Mouse (Mus musculus): ENCODE data around the gene Efnb2. TPM values are rescaled to one million over a fixed set of nuclear protein-coding genes. Genes with fewer than 3 reads are reported as not detected.

Efnb2 gene
- 1.4 and 1.7 TPM in 2 replicates for total RNA-seq (2017)

DNA sequence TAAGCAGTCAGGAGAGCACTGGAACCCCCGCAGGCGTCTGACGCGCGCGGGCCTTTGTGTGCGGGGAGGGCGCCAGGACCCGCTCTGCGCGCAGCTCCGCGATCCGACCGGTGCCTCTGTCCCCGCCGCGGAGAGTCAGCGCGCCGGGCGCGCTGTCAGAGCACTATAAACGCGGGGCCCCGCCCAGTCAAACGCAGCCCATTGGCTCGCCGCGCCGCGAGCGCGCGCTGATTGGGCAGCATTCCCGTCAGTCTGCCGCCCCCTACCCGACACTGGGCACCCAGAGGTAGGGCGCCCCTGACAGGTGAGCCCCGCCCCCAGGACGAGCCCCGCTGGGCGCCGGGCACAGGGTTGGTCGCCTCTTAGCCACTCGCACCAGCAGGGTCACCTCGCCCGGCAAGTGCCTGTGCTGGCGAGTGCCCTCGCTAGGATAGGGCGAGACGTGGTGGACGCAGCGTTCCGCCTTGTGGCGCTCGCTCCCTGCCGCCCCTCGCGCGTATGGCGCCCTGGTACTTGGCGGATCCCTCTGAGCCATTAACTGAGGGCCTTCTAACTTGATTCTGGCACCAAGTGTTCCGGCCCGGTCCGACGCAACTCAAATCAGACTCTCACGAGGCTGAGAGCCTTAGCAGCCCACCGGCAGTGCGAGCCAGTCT, at the start of gene Efnb2:
Gene Efnb2 (minus strand): TSS at position 140 of the 656 bp plus-strand sequence.
- ATAC-seq (ENCODE audit: extremely low read depth, insufficient number of reproducible peaks, low FRiP score, poor library complexity, severe bottlenecking), result peak; percentile 60

DNA sequence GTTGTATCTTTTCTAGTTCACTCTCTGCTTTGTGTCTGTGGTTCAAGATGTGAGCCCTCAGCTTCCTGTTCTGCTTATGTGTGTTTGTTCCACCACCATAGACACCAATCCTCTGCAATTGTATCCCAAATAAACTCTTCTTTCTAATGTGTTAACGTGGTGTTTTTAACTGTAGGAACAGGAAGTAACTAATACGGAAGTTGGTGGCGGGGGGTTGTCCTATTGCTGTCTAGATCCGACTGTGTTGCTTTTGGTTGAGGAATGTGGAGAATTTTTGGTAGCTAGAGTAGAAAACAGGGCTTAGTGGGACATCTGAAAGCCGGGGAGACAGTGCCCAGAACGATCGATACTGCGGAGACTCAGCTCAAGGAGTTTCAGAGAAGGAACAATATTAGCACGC, 43.8 kb upstream of the Efnb2 start:
- ATAC-seq (ENCODE audit: extremely low read depth, insufficient number of reproducible peaks, low FRiP score, poor library complexity, severe bottlenecking), result no peak

DNA sequence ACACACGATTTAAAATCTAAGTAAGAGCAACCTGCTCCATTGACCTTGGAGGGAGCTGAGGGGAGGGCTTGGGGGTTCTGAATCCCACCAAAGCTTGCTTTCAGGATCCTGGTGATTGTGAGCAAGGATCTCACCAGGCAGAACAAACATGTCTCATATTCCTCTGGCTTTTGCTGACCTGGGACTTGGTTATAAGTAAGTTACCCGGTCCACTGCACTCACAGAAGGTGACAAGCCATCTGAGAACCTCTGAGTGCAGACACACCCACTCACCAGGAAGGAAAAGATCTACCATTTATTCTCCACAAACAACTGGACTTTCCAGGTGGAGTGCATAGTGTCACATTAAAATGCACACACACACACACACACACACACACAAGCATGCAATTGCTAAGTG, 42.6 kb upstream of the Efnb2 start:
- no peak for ATAC-seq (ENCODE audit: extremely low read depth, insufficient number of reproducible peaks, low FRiP score, poor library complexity, severe bottlenecking)

DNA sequence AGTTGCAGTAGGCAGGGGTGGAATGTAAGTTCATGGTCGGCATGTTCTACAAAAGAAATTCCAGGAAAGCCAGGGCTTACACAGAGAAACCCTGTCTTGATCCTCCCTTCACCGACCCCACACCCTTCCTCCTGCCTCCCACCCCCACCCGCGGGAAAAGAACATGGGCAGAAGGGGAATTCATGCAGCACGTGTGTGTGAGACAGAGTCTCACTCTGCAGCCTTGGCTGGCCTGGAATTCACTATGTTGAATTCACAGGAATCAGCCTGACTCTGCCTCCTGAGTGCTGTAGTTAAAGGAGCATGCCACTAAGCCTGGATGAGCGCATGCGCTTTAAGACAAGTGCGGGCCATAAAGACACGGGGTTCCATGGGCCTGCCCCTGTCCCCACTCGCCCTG, 39.8 kb upstream of the Efnb2 start:
- no peak for ATAC-seq (ENCODE audit: extremely low read depth, insufficient number of reproducible peaks, low FRiP score, poor library complexity, severe bottlenecking)

DNA sequence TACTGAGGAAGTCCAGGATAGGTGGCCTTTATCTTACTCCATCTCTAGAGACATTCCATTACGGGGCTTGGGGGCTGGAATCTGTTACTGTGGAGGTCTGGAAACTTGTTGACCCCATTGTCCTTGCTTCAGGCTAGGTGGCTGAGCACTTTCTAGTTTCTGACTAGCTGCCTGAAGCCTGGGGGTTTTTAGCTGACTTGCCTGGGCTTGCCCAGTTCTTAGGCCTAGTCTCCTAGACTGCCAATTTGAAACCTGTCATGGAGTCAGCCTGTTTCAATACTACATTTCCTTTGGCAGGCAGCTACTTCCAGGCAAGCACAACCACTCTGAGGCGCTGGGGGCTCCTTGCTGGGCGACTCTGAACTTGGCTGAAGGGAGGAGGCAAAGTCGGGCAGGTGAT, 39.2 kb upstream of the Efnb2 start:
- no peak for ATAC-seq (ENCODE audit: extremely low read depth, insufficient number of reproducible peaks, low FRiP score, poor library complexity, severe bottlenecking)

DNA sequence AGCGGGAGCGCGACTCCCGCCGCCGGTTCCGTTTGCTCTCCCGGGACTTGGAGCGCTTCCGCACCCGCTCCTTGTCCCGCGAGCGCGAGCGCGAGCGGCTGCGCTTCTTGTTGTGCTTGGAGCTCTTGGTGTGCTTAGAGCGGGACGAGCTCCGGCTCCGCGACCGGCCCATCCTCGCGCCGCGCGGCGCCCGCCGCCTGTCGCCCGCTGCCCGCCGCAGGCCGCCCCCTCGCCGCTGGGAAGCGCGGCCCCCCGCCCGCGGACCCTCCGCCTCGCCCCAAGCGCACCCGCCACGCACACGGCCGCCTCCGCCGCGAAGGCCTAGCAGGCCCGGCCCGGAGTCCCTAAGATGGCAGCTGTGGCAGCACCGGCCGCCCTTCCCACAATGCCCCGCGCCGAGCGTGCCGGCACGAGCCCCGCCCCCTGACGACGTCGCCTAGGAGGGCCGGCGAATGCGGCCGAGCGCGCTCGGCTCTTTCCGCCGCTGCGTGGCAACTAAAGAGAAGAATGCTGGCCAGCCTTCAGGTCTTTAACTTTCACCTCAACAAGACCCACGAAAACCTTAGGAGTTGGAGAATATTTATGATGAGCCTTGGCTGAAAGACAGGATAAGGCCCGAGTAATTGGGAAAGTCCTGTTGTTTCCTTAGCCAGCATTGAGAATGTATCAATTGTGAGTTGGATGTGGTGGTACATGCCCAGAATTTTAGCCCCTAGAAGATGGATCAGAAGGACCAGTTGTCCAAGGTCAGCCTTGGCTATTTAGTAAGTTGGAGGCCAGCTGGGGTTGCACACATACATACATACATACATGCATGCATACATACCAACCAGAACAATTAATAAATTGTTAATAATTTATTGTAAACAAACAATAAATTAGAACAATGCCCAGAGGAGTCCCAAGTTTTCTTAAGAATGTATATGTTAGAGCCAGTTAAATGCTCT, 29.4 kb upstream of the Efnb2 start, which contains the start of gene Arglu1:
Gene Arglu1 (minus strand): TSS at position 376 of the 947 bp plus-strand sequence.
- ATAC-seq (ENCODE audit: extremely low read depth, insufficient number of reproducible peaks, low FRiP score, poor library complexity, severe bottlenecking), result peak; percentile 86

DNA sequence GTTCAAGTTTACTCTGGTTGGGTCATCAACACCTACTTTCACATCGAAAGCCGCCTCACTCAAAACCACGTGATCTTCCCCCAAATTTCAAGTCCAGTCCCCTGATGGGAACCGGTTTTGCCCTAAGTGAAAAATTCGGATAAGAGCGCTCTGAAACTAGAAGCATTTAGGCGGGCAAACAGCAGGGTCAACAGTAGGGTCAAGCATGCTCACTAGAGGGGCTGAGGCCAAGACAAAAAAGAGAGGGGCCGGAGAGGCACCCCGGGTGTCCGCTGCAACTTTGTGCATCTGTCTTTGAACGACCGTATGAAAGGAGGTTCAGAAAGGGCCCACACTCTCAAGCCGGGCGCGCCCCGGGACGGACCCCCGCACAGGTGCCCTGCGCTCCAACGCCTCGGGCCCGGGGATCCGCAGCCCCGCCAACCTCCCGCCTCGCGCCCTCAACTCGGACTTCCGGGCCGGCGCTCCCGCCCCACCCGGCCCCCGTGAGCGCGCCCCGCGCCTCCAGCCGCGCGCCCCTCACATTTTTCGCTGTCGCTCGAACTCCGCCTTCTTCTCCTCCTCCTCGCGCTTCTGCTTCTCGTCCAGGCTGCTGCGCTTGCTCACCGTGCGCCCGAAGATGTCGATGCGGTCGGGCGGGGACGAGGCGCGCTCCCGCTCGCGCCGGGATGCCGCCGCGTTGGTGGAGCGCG, 28.6 kb upstream of the Efnb2 start:
- peak; percentile 55 for ATAC-seq (ENCODE audit: extremely low read depth, insufficient number of reproducible peaks, low FRiP score, poor library complexity, severe bottlenecking)

DNA sequence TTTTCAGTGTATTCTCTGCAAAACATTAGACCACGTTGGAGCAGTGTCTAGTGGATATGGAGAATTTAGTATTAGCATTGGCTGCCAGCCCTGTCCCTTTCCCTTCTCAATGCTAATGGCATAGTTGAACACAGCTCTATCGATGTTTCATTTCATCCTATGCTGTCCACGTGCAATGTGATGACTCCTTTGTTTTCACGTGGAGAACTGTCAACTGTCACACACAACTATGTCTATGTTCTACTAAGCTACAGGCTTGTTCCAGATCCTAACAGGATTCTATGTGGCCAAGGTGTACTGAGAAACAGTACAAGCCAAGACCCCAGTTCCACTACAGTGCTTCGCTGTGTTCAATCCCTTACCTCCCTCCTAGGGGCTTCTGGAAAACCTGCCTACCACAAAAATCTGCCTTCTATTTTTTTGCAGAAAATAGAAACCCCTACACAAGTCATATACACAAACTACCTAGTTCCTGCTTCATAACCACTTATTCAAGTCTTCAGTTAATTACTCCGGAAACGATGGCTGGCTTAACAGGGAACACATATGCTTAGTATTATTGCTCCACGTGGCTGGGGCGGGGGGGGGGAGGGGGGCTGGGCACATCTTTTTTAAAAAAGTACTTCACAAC, 27.9 kb upstream of the Efnb2 start:
- no peak for ATAC-seq (ENCODE audit: extremely low read depth, insufficient number of reproducible peaks, low FRiP score, poor library complexity, severe bottlenecking)

DNA sequence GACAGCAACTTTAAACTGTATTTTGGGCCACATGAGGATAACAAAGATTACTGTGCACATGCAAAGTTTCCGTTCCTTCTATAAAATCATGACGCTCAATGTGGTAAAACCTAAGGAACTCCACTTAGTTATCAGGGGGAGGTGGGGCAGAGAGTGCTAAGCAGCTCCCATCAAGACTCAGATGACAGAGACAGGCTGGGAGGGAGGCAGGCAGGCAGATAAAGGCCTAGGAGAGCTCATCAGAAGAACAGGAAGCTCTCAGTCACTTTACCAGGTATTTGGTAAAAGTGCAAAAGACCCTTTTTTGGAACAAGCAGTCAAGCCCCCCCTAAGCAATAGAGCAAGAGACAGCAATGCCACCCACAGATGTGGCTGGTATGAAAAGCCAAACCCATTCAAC, 24.5 kb upstream of the Efnb2 start:
- no peak for ATAC-seq (ENCODE audit: extremely low read depth, insufficient number of reproducible peaks, low FRiP score, poor library complexity, severe bottlenecking)

DNA sequence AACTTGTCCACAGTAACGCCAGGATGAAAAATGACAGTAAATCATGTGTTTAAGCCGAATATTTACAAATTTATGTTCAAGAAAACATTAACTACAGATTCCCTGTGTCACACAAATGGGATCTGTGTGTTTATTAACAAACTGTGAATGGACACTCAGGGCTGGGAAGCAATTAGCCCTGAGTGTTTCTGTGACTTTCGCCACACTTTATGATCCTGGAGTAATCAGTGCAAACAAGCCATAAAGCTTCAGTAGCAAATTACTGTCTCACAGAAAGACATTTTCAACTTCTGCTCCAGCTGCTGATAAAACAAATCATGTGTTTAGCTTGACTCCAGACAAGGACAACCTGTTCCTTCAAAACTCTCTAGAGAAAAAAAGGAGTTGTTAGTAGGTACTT, 21.7 kb upstream of the Efnb2 start:
- ATAC-seq (ENCODE audit: extremely low read depth, insufficient number of reproducible peaks, low FRiP score, poor library complexity, severe bottlenecking), result no peak

DNA sequence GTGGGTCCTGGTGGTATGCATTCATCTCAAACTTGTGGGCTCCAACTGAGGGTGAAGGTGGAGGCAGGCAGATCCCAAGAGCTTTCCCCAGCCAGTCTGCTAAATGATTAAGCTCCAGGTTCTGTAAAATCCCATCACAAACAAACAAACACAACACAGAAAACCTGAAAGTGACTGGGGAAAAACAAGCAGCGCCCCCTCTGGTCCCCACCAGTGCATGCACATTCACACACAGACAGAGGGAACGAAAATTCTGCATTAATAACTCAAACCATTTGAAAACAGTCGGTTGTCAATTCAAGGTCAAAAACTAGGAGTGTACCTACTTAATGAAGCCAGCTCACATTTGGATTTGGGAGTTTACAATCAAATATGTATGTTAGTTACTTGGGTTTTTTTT, 17.2 kb upstream of the Efnb2 start:
- ATAC-seq (ENCODE audit: extremely low read depth, insufficient number of reproducible peaks, low FRiP score, poor library complexity, severe bottlenecking), result no peak

DNA sequence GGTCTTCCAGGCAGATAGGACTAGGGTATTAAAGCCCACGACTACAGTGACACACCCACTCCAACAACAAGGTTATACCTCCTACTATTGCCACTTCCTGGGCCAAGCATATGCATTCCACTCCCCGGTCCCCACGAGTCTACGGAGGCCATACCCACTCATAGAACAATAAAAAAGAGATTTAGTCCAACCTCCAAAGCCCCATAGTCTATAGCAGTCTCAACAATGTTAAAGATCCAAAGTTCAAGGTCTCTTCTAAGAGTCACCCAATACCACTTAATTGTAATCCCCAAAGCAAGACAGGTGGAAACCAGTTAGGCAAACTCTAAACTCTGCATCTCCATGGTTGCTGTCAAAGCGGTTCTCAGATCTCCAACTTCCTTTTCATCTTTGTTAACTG, 13.8 kb upstream of the Efnb2 start:
- ATAC-seq (ENCODE audit: extremely low read depth, insufficient number of reproducible peaks, low FRiP score, poor library complexity, severe bottlenecking), result no peak

DNA sequence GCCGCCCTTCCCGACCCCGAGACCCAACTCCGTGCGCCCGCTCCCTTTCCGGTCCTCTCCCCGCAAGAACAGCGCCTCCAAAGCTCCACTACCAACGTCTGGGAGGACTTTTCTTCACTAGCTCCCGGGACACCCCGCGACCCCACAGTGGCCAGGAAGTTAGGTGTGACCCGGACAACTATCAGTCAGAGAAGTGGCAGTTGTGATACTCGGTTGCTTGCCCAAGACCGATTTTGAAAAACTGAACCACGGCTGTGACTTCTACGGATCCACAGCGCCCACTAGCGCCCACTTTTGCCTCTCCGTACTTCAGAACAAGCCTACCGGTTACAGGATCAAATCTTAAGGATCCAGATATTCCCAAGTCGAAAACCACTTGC, 707 bp upstream of the Efnb2 start:
- ATAC-seq (ENCODE audit: extremely low read depth, insufficient number of reproducible peaks, low FRiP score, poor library complexity, severe bottlenecking), result peak; percentile 70

DNA sequence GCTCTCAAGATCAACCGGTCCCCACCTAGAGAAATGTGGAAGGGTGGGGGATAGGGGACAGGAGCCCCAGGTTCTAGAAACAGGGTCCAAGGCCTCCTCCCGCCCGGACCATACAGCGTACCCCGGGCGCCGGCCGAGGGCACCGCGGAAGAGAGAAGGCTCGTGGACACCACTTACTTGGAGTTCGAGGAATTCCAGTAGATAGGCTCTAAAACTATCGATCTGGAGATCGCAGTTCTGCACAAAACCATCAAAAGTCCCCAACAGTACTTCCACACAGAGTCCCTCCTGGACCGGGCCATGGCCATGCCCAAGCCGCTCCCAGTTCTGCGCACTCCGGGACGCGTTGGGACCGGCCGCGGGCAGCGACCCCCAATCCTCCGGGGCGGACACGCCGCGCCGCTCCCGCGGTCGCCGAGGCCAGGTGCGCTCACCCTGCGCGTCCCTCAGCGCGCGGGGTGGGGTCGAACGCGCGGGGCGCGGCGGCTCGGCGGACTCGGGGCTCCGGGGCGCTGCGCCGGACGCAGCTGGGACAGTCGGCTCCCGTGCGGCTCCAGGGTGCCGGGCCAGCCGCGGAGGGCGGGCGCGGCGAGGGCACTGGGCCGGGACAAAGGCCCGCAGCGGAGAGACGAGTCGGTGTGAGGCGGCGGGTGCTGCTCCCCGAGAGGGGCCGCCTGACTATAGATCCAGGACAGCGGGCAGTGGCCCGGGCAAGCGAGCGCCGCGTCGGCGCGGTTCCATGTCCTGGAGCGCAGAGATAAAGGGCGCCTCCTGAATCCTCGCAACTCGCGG, 539 bp downstream of the Efnb2 start:
- no peak for ATAC-seq (ENCODE audit: extremely low read depth, insufficient number of reproducible peaks, low FRiP score, poor library complexity, severe bottlenecking)

DNA sequence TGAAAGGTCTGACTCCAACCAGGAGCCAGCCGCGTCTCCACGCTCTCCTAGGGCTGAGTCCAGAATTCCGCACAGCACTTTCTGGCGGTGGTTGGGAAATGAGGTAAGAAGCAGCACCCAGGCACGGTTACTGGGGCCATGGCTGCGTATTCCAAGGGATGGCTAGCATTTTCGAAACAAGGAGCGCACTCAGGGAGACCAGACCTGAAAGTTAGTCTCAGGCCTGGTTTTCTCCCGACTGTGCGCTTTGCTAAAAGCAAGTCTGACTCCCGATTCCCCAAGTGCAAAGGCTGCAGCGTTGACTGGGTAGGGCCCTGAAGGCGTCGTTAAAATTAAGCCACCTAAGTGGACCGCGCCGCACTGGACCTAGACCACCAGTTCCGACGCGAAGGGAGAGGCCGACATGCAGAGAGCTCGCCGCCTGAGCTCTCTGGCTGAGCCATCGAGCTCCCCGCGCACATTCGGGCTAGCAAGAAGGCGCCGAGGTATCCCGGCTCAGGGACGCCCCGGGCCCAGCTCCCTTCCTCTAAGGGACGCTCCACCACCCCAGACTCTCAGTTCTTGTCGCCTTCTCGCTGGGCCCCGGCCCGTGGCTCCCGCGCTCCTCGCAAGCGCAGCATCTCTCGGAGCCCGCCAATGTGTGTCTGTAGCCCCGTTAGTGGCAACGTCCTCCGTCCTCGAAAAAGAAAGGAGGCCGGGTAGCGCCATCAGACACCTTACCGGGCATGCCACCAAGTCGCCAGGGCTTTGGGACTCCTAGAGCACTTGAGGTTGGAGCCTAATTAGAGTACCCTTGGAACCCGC, 1.3 kb downstream of the Efnb2 start:
- no peak for ATAC-seq (ENCODE audit: extremely low read depth, insufficient number of reproducible peaks, low FRiP score, poor library complexity, severe bottlenecking)

DNA sequence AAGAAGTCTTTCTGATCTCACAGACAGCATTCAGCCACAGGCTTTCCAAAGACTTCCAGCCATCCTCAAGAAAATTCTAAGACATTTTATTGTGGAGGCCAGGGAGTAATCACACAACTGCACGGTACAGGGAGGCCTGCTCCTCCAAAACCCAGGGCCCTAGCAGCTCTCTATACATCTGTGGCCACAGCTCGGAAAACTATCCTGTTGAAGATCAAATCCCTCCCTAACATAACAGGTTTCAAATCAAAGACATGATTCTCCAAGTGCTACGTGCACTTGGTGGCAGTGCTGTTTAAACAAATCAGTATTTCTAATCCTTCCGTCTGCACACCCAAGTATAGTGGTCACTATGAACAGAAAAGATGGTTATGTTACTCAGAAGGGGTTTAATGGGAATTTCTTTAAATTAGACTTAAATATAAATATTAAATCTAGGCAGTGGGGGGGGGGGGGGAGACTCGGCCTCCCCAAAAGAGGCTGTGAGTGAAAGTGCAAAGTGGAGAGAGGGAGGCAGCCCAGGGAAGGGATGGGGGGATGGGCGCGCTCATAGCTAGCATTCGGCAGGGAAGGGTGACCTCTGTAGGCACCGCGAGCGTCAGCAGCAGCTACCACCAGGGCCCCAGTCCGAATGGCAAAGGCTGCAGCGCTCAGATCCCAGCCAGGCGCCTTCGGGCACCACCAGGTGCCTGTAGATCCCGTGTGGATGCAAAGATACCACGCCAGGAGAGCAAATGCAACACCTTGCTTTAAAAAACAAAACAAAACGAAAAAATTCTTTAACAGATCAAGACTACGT, 2.4 kb downstream of the Efnb2 start:
- ATAC-seq (ENCODE audit: extremely low read depth, insufficient number of reproducible peaks, low FRiP score, poor library complexity, severe bottlenecking), result no peak

DNA sequence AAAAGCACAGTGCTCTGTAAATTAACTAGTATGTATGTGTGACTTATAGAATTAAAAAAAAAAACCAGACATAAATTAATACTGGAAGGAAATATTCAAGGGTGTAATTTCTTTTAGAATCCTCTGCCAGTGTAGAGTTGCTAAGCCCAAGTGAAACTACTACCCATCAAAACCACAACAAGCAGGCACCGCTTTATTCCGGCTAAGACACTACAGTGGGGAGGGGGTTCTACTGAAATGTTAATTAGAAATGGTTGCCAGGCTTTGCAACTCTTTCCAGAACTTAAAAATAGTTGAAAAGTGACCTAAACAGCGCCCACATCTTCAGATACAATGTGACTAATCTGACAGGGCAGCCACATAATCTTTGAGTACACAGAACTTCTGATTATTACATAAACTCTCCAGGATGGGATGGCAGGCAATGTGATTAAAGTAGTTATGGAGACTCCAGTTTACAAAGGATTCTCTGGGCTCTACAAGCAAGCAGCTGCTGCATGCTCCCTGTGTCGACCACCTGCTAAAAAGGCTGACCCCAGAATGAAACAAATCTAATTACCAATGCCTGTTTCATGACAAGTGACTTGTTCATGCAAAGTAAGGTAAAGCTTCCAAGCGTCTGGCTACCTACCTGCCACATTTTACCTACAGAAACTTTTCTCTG, 3.2 kb downstream of the Efnb2 start:
- ATAC-seq (ENCODE audit: extremely low read depth, insufficient number of reproducible peaks, low FRiP score, poor library complexity, severe bottlenecking), result no peak

Measured in neutrophil, adult 5-6 weeks (primary cell).